Mouse (Mus musculus) midbrain, embryonic 14.5 days (tissue): ENCODE data around the gene Cog8. TPM values are rescaled to one million over a fixed set of nuclear protein-coding genes. Genes with fewer than 3 reads are reported as not detected.
"Not testable (repeated sequence)": the region's sequence is repeated elsewhere in the genome, so short reads cannot be mapped to it uniquely, and the experiment has no call there.

Source experiments
- ATAC-seq: fragments of 200-750 bp; cut with Nextera tagmentation; 2 replicates; pipeline ENCODE4 v1.8.0; 2017; ENCODE audit warnings: moderate number of reproducible peaks, moderate library complexity; ENCODE audit not compliant: low FRiP score, low TSS enrichment
- DNase-seq: peaks from one replicate; pipeline ENCODE4 v3.0.0-alpha.2; 2015
- H3K27ac ChIP-seq: fragments of 300-500 bp; sonication (generic); replicated peaks from 2 replicates; pipeline ENCODE4 v1.5.1; 2014; ENCODE audit warnings: mild to moderate bottlenecking, low read depth, low read length, moderate library complexity
- H3K27me3 ChIP-seq: fragments of 300-500 bp; sonication (generic); 2 replicates; pipeline ENCODE4 v1.6.1; 2014; ENCODE audit warnings: low read length, control low read depth, mixed read lengths; ENCODE audit not compliant: control insufficient read depth, insufficient read depth
- H3K36me3 ChIP-seq: fragments of 300-500 bp; sonication (generic); 2 replicates; pipeline ENCODE4 v1.6.1; 2014; ENCODE audit warnings: low read length, control low read depth; ENCODE audit not compliant: control insufficient read depth, insufficient read depth
- H3K4me1 ChIP-seq: fragments of 300-500 bp; sonication (generic); 2 replicates; pipeline ENCODE4 v1.6.1; 2014; ENCODE audit warnings: mild to moderate bottlenecking, antibody characterized with exemption, low read length, control low read depth; ENCODE audit not compliant: control insufficient read depth, insufficient read depth
- H3K4me2 ChIP-seq: fragments of 300-500 bp; sonication (generic); 2 replicates; pipeline ENCODE4 v1.6.1; 2014; ENCODE audit warnings: mild to moderate bottlenecking, low read length, moderate library complexity
- H3K4me3 ChIP-seq: fragments of 300-500 bp; sonication (generic); replicated peaks from 2 replicates; pipeline ENCODE4 v1.5.1; 2014; ENCODE audit warnings: low read depth, low read length
- H3K9ac ChIP-seq: fragments of 300-500 bp; sonication (generic); replicated peaks from 2 replicates; pipeline ENCODE4 v1.6.1; 2014; ENCODE audit warnings: mild to moderate bottlenecking, low read length, moderate library complexity
- H3K9me3 ChIP-seq: fragments of 300-500 bp; sonication (generic); 2 replicates; pipeline ENCODE4 v1.6.1; 2016; ENCODE audit warnings: low read length, control low read depth, mixed read lengths; ENCODE audit not compliant: control insufficient read depth
- WGBS: fragments of 180-500 bp; shearing (Covaris S2); extraction: QIAGEN DNeasy Blood & Tissue Kit; methylation state at CpG from one replicate; pipeline ENCODE4 v1.1.7; 2014; 5-methylcytosine and 5-hydroxymethylcytosine counted together
- microRNA-seq: library from miRNA; unstranded; fragments of <30 nt; microRNA quantifications from one replicate; pipeline ENCODE4, GENCODE M21; 2016
- polyA plus RNA-seq: library from polyadenylated mRNA; unstranded; fragments of >200 nt; fragmentation: Nextera tagmentation; extraction: Ambion mirVana; gene quantifications from 2 replicates; pipeline ENCODE4 v1.2.1, GENCODE M21; 2014

Cog8 gene
- polyA plus RNA-seq, 1 experiment from 2014 or later = 41.4 TPM

- ATAC-seq = no peak; the same call in 1 of the 2 replicates
- Histone ChIP-seq H3K4me1 (no peaks in the 10 kb centered on the region), H3K9ac (no peak overlapping the region), H3K9me3 (no peaks in the 10 kb centered on the region), H3K27ac (no peak overlapping the region), H3K4me2 (no peak overlapping the region), H3K4me3 (no peak overlapping the region), H3K36me3 (0 out of 2 replicates have a peak, but pooled peaks cover 3% of the 10 kb centered on the region), H3K27me3 (no peaks in the 10 kb centered on the region)
- DNase-seq = peak; percentile 94
- WGBS = 44% methylated on average over 5 of the region's 5 CpGs
These were observed 54.0 kb downstream of the Cog8 start for GRCm38 (mm10) chr8:107002532-107002931.

- no peak for ATAC-seq
- no peak for DNase-seq
- Histone ChIP-seq H3K4me1 (no peaks in the 10 kb centered on the region), H3K9me3 (no peaks in the 10 kb centered on the region), H3K4me3 (no peak overlapping the region), H3K27me3 (no peaks in the 10 kb centered on the region), H3K36me3 (peaks cover 4% of the 10 kb centered on the region; the same call in 1 of the 2 replicates), H3K9ac (no peak overlapping the region), H3K4me2 (no peak overlapping the region), H3K27ac (no peak overlapping the region)
- 100% methylated on average over 1 of the region's 1 CpGs for WGBS
These were observed 57.4 kb downstream of the Cog8 start for GRCm38 (mm10) chr8:106999068-106999467.

GRCm38 (mm10) chr8:106997416-106997815 lies 59.1 kb downstream of the Cog8 start:
- 96% methylated on average over 4 of the region's 4 CpGs for WGBS
- Histone ChIP-seq H3K4me3 (no peak overlapping the region), H3K4me2 (no peak overlapping the region), H3K36me3 (peaks cover 4% of the 10 kb centered on the region; the same call in 1 of the 2 replicates), H3K4me1 (no peaks in the 10 kb centered on the region), H3K9ac (no peak overlapping the region), H3K27me3 (no peaks in the 10 kb centered on the region), H3K27ac (no peak overlapping the region), H3K9me3 (no peaks in the 10 kb centered on the region)
- DNase-seq (no peak), ATAC-seq (no peak)

- not testable (repeated sequence) for ATAC-seq, H3K9ac ChIP-seq, H3K4me2 ChIP-seq, H3K27me3 ChIP-seq, H3K9me3 ChIP-seq, H3K4me1 ChIP-seq, H3K27ac ChIP-seq, DNase-seq, H3K4me3 ChIP-seq
- H3K36me3 ChIP-seq = peaks cover 10% of the 10 kb centered on the region; the same call in 1 of the 2 replicates
- 89% methylated on average over 4 of the region's 4 CpGs for WGBS
These were observed 60.1 kb downstream of the Cog8 start for GRCm38 (mm10) chr8:106996339-106996738.

Small RNA genes within 50 kb of the gene (microRNA-seq; reads per million reads assigned to microRNA genes)
- gene Mir7075 = 2.1 reads per million, percentile 12 among the genes with 10 or more reads in this experiment

Other genes starting within 250 kb of the Cog8 start
- gene Has3, start 186.4 kb downstream of the Cog8 start, polyA plus RNA-seq = 0.70 and 1.8 TPM in 2 replicates
- gene Utp4, start 163.1 kb downstream of the Cog8 start, polyA plus RNA-seq = 39.8 and 44.8 TPM in 2 replicates
- 3.5 and 3.9 TPM in 2 replicates for gene Sntb2, start 120.9 kb downstream of the Cog8 start, polyA plus RNA-seq
- 152 and 153 TPM in 2 replicates for gene Vps4a, start 25.5 kb downstream of the Cog8 start, polyA plus RNA-seq
- 29.1 and 33.0 TPM in 2 replicates for gene Pdf, start 8.1 kb downstream of the Cog8 start, polyA plus RNA-seq
- 73.3 and 78.7 TPM in 2 replicates for gene Nip7, start 188 bp upstream of the Cog8 start, polyA plus RNA-seq
- not detected in 2 replicates for gene Tmed6, start 9.0 kb upstream of the Cog8 start, polyA plus RNA-seq
- 23.3 and 27.6 TPM in 2 replicates for gene Terf2, start 39.9 kb upstream of the Cog8 start, polyA plus RNA-seq
- 82.0 and 136 TPM in 2 replicates for gene Cyb5b, start 94.0 kb upstream of the Cog8 start, polyA plus RNA-seq
- gene Nfat5, start 236.8 kb upstream of the Cog8 start, polyA plus RNA-seq = 9.8 and 11.2 TPM in 2 replicates